ENCODE assay signal across 8 mouse cellular contexts in genomic region chr13:12650877-12651176, GRCm38 (mm10).
A peak's percentile ranks its signal among the peaks of the same experiment; 100 is the strongest.
DNase-seq lines count a peak whose midpoint lies in the region; ATAC-seq lines count a peak whose summit lies in the region.

No protein-coding gene starts in this region.

- peak; percentile 64 for DNase-seq in ZHBTc4 (ENCODE audit: low read depth, low spot score)
- peak; percentile 79 for DNase-seq in embryo, embryonic 11 days
- peak; percentile 39 for DNase-seq in gastrocnemius, postnatal 25 days
- DNase-seq in left cerebral cortex, adult 8-10 months (ENCODE audit: low spot score in 2 of 2) = peak; percentile 44 to 53
- peak; percentile 83 for DNase-seq in lung, postnatal 36 days
- DNase-seq in ovary, postnatal 36 days (ENCODE audit: low spot score) = peak; percentile 56
- DNase-seq in thymus, postnatal 4 days = peak; percentile 64

- ATAC-seq in inflammation-experienced regulatory T-cells, adult 6 months = peak; percentile 68

Comparison
In these comparisons a context has a peak if more than half of its experiments do, and no peak if none do; other contexts are left out.
1. Peak in every context shown above with its lines: DNase-seq and ATAC-seq.